Mouse (Mus musculus): ENCODE data around the gene Lhpp. TPM values are rescaled to one million over a fixed set of nuclear protein-coding genes. Genes with fewer than 3 reads are reported as not detected.

Gene Lhpp
- total and polyA plus RNA-seq, 2 experiments from 2014 or later: 42.5 to 53.3 TPM

DNA sequence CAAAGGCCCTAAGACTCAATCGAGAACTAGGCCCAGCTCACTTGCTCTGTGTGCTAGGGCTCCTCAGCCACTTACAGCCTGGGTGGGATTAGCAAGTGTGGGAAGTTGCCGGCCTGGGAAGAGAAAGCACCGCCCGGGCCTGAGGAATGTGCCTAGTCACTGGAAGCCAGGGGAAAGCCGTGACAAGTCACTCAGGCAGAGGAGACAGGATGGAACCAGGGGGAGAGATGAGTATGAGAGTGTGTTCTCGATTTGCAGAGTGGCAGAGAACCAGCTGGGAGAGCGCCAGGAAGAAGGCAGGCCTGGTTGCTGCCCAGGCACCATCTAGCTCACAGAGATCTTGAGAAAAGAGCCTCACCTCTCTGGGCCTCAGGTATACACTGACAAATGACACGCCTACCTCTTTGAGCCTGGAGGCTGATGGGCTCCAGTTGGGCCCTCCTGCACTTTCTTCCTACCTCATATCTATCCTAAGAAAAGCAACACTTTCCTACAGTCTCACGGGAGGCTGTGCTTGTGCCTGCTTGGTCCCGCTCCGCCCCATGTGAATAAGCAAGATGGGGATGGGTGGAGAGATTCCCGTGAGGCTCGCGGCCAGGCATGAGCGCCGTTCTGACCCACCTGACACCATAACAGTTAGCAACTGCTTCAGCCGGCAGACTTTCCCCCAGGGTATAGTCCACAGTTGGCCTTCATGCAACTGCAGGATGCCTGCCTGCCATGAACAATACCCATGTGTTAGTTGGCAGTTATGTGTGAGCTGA lies 125.8 kb downstream of the Lhpp start:
- DNase-seq (ENCODE audit: low spot score) (peak; percentile 40), ATAC-seq (peak; percentile 60)
- Histone ChIP-seq H3K4me1 (ENCODE audit: insufficient read depth, low read length) (peaks cover 39% of the 10 kb centered on the region), H3K4me2 (ENCODE audit: low read depth, low read length) (no peak overlapping the region), H3K9me3 (ENCODE audit: low read length) (no peaks in the 10 kb centered on the region), H3K36me3 (ENCODE audit: insufficient read depth, low read length) (no peaks in the 10 kb centered on the region), H3K27ac (peak overlapping the region; percentile 45; the same call in 1 of the 2 replicates), H3K9ac (replicated peaks; ENCODE audit: low read length) (no peak overlapping the region), H3K27me3 (ENCODE audit: insufficient read depth, low read length) (no peaks in the 10 kb centered on the region), H3K4me3 (ENCODE audit: low read length) (no peak overlapping the region)
- no peak for TF ChIP-seq CTCF (IDR thresholded peaks at IDR 0.05; ENCODE audit: low read depth)
- 54% methylated on average over 17 of the region's 17 CpGs for WGBS

DNA sequence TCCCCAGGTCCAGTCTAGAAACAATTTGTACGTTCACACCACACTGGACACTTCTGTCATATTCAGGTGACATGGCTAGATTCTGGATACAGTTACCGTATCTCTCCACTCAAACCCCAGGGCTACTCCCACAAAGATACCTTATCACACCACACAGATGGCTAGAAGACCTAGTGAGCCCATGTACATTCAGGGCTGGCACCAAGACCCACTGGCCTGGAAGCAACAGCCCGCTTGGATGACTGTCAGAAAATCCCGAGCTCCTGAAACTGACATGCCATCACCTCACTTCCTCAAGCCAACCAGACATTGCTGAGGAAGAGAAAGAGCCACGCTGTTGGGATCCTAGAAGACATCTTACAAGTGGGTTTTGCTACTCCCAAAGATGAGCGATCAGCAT lies 128.4 kb downstream of the Lhpp start:
- TF ChIP-seq CTCF (IDR thresholded peaks at IDR 0.05; ENCODE audit: low read depth): no peak
- Histone ChIP-seq H3K9me3 (ENCODE audit: low read length) (no peaks in the 10 kb centered on the region), H3K9ac (replicated peaks; ENCODE audit: low read length) (no peak overlapping the region), H3K27me3 (ENCODE audit: insufficient read depth, low read length) (no peaks in the 10 kb centered on the region), H3K27ac (no peak overlapping the region), H3K36me3 (ENCODE audit: insufficient read depth, low read length) (no peaks in the 10 kb centered on the region), H3K4me3 (ENCODE audit: low read length) (no peak overlapping the region), H3K4me2 (ENCODE audit: low read depth, low read length) (no peak overlapping the region), H3K4me1 (ENCODE audit: insufficient read depth, low read length) (peaks cover 16% of the 10 kb centered on the region)
- 90% methylated on average over 6 of the region's 6 CpGs for WGBS
- ATAC-seq (no peak), DNase-seq (ENCODE audit: low spot score) (no peak)

DNA sequence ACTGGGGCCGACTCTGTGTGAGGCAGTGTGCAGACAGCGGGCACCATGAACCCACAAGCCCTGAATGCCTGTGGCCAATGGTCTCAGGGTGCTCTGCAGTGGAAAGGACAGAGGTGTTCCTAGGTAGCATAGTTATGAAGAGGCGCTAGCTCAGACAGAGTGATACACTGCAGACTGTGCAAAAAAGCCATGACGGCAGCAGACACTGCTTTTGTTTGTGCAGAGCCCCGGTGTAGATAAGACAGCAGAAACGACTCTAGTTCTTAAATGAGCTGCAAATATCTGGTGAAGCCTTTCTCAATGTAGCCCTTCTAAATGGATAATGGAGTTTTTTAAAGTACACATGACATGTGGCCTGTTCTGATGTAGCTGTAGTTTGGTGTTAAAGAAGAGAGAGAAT lies 129.4 kb downstream of the Lhpp start:
- DNase-seq (ENCODE audit: low spot score) (no peak), ATAC-seq (no peak)
- Histone ChIP-seq H3K9ac (replicated peaks; ENCODE audit: low read length) (no peak overlapping the region), H3K4me3 (ENCODE audit: low read length) (no peak overlapping the region), H3K36me3 (ENCODE audit: insufficient read depth, low read length) (no peaks in the 10 kb centered on the region), H3K4me1 (ENCODE audit: insufficient read depth, low read length) (peaks cover 11% of the 10 kb centered on the region), H3K4me2 (ENCODE audit: low read depth, low read length) (no peak overlapping the region), H3K27me3 (ENCODE audit: insufficient read depth, low read length) (no peaks in the 10 kb centered on the region), H3K27ac (no peak overlapping the region), H3K9me3 (ENCODE audit: low read length) (no peaks in the 10 kb centered on the region)
- TF ChIP-seq CTCF (IDR thresholded peaks at IDR 0.05; ENCODE audit: low read depth): no peak
- WGBS: 87% methylated on average over 6 of the region's 6 CpGs

DNA sequence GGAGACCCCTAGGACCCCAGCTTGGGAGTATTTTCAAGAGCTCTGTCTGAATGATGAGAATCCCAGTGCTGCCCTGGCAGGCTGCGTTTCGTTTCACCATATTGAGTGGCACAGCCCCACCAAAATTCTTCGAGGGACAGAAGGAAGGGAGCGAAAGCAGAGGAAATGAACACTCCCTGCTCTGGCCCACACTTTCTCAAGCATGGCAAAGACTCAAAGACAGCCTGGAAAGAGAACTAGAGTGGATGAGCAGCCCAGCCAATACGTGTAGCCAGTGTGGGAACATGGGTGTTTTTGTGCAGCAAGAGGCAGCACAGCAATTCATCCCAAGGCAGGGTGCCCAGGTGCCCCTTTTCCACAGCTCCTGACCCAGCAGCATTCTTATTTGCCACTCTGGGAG lies 132.5 kb downstream of the Lhpp start:
- Histone ChIP-seq H3K4me3 (ENCODE audit: low read length) (no peak overlapping the region), H3K27me3 (ENCODE audit: insufficient read depth, low read length) (no peaks in the 10 kb centered on the region), H3K9me3 (ENCODE audit: low read length) (no peaks in the 10 kb centered on the region), H3K27ac (no peak overlapping the region), H3K4me1 (ENCODE audit: insufficient read depth, low read length) (no peaks in the 10 kb centered on the region; the same call in 1 of the 2 replicates), H3K4me2 (ENCODE audit: low read depth, low read length) (no peak overlapping the region), H3K36me3 (ENCODE audit: insufficient read depth, low read length) (no peaks in the 10 kb centered on the region), H3K9ac (replicated peaks; ENCODE audit: low read length) (no peak overlapping the region)
- DNase-seq (ENCODE audit: low spot score): no peak
- 80% methylated on average over 5 of the region's 5 CpGs for WGBS
- ATAC-seq: no peak
- TF ChIP-seq CTCF (IDR thresholded peaks at IDR 0.05; ENCODE audit: low read depth): no peak

DNA sequence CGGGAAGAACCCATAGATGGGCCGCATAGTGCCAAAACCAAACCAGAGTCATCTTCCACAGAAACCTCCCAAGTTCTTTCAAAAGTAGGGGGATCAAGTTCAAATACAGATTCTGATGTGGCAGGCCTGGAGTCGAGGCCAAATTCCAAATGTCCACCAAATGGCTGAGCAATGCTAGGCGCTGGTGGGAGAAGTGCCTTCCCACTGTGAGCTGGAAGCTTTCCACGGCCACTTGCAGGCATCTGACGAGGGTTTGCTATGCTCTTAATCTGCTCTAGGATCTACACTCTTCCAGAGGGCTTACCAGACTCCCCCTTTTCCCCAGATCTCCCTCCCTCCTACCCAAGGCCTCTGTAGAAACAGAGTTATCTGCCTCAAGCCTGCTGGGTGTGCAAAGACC lies 136.7 kb downstream of the Lhpp start:
- ATAC-seq (no peak), DNase-seq (ENCODE audit: low spot score) (peak; percentile 39)
- no peak for TF ChIP-seq CTCF (IDR thresholded peaks at IDR 0.05; ENCODE audit: low read depth)
- no peak overlapping the region for H3K9ac ChIP-seq (replicated peaks; ENCODE audit: low read length)
- H3K4me3 ChIP-seq (ENCODE audit: low read length): no peak overlapping the region
- no peak overlapping the region for H3K4me2 ChIP-seq (ENCODE audit: low read depth, low read length)
- 56% methylated on average over 6 of the region's 6 CpGs for WGBS
- no peaks in the 10 kb centered on the region for H3K27me3 ChIP-seq (ENCODE audit: insufficient read depth, low read length)
- no peak overlapping the region for H3K27ac ChIP-seq
- no peaks in the 10 kb centered on the region for H3K9me3 ChIP-seq (ENCODE audit: low read length)
- no peaks in the 10 kb centered on the region; the same call in 1 of the 2 replicates for H3K4me1 ChIP-seq (ENCODE audit: insufficient read depth, low read length)
- no peaks in the 10 kb centered on the region for H3K36me3 ChIP-seq (ENCODE audit: insufficient read depth, low read length)

DNA sequence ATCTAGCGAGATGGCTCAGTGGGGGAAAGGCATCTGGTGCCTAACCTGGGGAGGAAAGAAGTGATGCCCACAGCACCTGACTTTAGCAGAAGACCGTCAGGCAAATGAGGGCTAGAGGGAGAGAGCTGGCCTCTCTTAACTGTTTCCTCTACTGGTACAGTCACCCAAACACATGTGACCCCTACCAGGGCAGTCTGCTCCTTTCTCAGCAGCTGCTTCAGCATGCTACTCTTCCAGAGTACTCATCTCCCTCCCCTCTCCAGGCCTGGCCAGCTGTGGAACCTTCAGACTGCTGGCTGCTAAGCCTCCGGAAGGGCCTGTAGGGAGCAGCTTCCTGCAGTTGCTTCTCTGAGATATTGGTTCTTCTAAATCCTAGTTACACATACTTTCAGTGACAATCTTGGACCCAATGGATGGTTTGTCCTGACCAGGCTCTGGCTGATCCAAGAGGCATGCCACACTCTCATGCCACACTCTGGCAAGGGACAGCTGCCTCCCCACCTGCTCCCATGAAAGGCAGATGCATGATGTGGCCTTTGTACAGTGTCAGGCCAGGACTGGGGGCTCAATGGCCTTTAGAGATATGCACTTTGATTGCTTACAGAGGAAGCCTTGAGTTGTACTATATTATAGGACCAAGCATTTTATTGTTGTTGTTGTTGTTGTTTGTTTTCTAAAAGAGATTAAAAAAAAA lies 137.8 kb downstream of the Lhpp start:
- Histone ChIP-seq H3K27ac (no peak overlapping the region), H3K4me2 (ENCODE audit: low read depth, low read length) (no peak overlapping the region), H3K4me3 (ENCODE audit: low read length) (no peak overlapping the region), H3K4me1 (ENCODE audit: insufficient read depth, low read length) (no peaks in the 10 kb centered on the region; the same call in 1 of the 2 replicates), H3K9ac (replicated peaks; ENCODE audit: low read length) (no peak overlapping the region), H3K27me3 (ENCODE audit: insufficient read depth, low read length) (no peaks in the 10 kb centered on the region), H3K36me3 (ENCODE audit: insufficient read depth, low read length) (no peaks in the 10 kb centered on the region), H3K9me3 (ENCODE audit: low read length) (no peaks in the 10 kb centered on the region)
- DNase-seq (ENCODE audit: low spot score): no peak
- no peak for TF ChIP-seq CTCF (IDR thresholded peaks at IDR 0.05; ENCODE audit: low read depth)
- WGBS: 80% methylated on average over 3 of the region's 3 CpGs
- no peak for ATAC-seq

DNA sequence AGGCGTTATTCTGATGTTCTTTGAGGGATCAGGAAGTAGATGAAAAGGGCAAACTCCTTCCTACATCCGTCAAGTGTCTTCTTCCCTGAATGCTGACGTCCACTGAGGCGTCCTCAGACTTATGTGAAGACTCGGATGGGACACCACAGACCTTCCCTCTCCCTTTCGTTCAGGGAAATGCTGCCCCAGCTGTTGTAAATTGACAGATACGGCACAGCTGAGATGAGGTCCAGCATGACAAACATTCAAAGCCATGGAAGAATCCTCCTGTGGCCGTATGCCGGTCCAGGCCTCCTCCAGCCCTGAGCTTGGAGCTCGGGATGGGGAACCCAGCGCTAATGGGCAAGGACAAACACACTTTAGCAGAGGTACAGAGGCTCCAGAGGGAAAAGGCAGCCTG lies 139.1 kb downstream of the Lhpp start:
- no peak for TF ChIP-seq CTCF (IDR thresholded peaks at IDR 0.05; ENCODE audit: low read depth)
- no peak overlapping the region for H3K4me3 ChIP-seq (ENCODE audit: low read length)
- WGBS: 91% methylated on average over 11 of the region's 11 CpGs
- H3K27me3 ChIP-seq (ENCODE audit: insufficient read depth, low read length): no peaks in the 10 kb centered on the region
- DNase-seq (ENCODE audit: low spot score) (no peak), ATAC-seq (no peak)
- H3K36me3 ChIP-seq (ENCODE audit: insufficient read depth, low read length): no peaks in the 10 kb centered on the region
- H3K4me1 ChIP-seq (ENCODE audit: insufficient read depth, low read length): peaks cover 4% of the 10 kb centered on the region
- H3K9ac ChIP-seq (replicated peaks; ENCODE audit: low read length): no peak overlapping the region
- no peak overlapping the region for H3K27ac ChIP-seq
- H3K4me2 ChIP-seq (ENCODE audit: low read depth, low read length): no peak overlapping the region
- no peaks in the 10 kb centered on the region for H3K9me3 ChIP-seq (ENCODE audit: low read length)

All from hindbrain, postnatal 0 days (tissue).